Mouse (Mus musculus): ENCODE data around the gene Gm20869.
"Not testable (repeated sequence)": the region's sequence is repeated elsewhere in the genome, so short reads cannot be mapped to it uniquely, and the experiment has no call there.

The Gm20869 gene

DNA sequence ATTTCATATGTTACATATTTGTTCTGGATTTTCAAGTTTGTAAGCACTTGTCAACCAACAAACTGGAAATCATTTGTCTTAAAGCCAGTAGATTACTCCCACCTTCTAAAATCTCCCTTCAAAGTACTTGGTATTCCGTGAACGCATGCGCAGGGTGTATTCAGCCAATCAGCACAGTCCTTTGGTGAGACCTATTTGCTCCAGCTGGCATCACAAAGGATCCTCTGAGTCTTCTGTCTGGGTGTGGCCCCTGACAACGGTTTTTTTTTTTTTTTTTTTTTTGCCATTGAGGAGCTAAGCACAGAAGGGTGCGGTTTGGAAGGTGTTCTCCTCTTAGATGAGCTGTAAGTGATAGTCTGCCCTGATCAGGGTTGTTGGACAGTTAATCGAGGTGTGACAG lies at the start of gene Gm20869:
TSS of gene Gm20869 (plus strand) at position 301 of the 400 bp plus-strand sequence.
- not testable (repeated sequence) for DNase-seq (ENCODE audit: extremely low read depth, insufficient read length, low spot score)
